Mouse (Mus musculus): ENCODE measurements at regions not wholly inside any gene's neighbourhood (a gene's known extent, or its start where the extent isn't known, plus 50 kb on each side); places are given as distances from the start of the nearest gene placed in this dataset.

GRCm38 (mm10) chr3:99512933-99513332 lies 272.8 kb downstream of the Tbx15 start:
- TF ChIP-seq CTCF (IDR thresholded peaks at IDR 0.05; ENCODE audit: low read depth) (no peak), EP300 (IDR thresholded peaks at IDR 0.05; ENCODE audit: low read depth) (no peak)

All from heart, postnatal 0 days (tissue).